Mouse (Mus musculus) frontal cortex, adult 2 months (tissue): ENCODE data around the gene Pdc. TPM values are rescaled to one million over a fixed set of nuclear protein-coding genes. Genes with fewer than 3 reads are reported as not detected.
"Not testable (repeated sequence)": the region's sequence is repeated elsewhere in the genome, so short reads cannot be mapped to it uniquely, and the experiment has no call there.

Experiments used
- DNase-seq, 2 experiments: peaks; one replicate each; pipeline ENCODE4 v3.0.0; 2022; ENCODE audit warnings: low spot score in 1 of 2; ENCODE audit errors: extremely low spot score in 1 of 2
- polyA plus RNA-seq: library from polyadenylated mRNA; depleted of rRNA; stranded (reverse); fragments of >200 nt; gene quantifications from 2 replicates; pipeline ENCODE4 v1.2.3, GENCODE M21; 2012; rRNA removed

Pdc gene
- 0.10 TPM in 1 of 2 replicates, not detected in the other for polyA plus RNA-seq

GRCm38 (mm10) chr1:150319205-150319604 is at the start of gene Pdc:
TSS of gene Pdc (plus strand) at chr1:150319417.
- DNase-seq: no peak

DNA sequence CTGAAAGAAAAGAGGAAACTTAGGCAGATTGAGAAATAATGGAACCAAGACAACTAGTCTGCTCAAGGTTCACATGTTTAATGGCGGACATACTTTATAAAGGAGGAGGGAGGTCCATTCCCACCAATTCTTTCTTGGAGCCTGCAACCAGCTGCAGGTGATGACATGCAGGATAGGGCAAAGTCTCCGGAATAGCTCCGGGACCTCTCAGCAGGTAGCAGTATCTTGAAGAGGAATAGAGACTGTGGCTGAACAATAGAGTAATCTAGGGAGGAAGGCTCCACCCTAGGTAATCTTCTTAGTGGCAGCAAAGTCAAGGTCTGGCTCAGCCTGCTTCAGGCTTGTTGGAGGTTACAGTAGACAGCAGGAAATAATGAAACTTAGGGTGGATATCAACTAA is 25.2 kb upstream of the Pdc start:
- not testable (repeated sequence) for DNase-seq

GRCm38 (mm10) chr1:150307599-150307998 is 11.6 kb upstream of the Pdc start:
- DNase-seq: peak in 1 of 2 experiments; percentile 58

DNA sequence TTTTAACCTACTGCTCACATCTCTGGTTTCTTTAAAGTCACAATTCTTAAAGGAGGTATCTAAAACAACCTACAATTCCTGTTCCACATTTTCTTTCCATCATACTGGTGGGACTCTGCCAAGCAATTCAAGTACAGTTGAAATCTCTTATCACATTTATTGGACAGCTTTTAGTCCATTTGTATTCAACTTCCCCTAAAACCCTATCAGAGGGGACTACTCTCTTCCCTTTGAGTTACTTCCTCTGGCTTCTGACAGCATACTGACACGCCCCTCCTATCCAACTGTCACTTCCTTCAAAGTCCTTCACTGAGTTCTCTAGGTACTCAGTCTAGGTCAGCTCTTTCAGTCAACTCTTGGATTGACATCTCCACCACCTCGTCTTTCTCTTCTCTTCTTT is 15.9 kb downstream of the Pdc start:
- DNase-seq: no peak

- no peak for DNase-seq
Measured at GRCm38 (mm10) chr1:150360864-150361263, 41.6 kb downstream of the Pdc start.

DNA sequence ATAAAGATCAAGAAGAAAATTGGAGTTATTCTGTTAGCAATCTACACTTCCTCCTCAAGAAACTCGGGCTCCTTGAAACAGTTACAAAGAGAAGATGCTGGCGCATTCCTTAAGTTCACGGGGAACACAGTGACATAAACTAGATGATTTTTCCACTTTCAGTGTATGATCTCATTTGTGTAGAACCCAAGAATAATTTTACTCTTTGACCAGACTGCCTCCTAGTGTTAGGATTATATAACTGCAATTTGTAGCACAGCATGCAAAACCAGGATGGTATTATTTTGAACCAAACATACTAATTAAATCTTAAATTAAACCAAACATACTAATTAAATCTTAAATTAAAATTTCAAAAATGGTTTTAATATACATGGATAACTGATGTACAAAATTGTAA is 53.7 kb downstream of the Pdc start:
- DNase-seq: no peak

DNA sequence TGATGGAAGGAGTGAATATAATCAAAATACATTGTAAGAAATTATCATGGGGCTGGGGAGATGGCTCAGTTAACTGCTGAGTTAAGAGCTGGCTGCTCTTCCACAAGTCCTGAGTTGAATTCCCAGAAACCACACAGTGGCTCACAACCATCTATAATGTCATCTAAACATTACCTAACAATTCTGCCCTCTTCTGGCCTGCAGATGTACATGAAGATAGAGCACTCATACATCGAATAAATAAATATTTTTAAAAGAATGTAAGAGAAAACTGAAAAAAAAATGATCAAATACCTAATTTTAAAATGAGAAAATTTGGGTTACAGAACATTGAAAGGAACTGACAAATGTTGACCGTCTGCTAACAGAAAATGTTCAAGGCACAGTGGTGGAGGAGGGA is 55.0 kb downstream of the Pdc start:
- DNase-seq: no peak

Other genes with a start within 250 kb of the Pdc start
- 4.5 and 4.8 TPM in 2 replicates for gene Ptgs2, start 219.4 kb upstream of the Pdc start, polyA plus RNA-seq
- 84.6 and 96.9 TPM in 2 replicates for gene Tpr, start 73.4 kb downstream of the Pdc start, polyA plus RNA-seq
- gene Odr4, start 73.7 kb downstream of the Pdc start, polyA plus RNA-seq: 45.4 and 45.9 TPM in 2 replicates
- gene Prg4, start 146.7 kb downstream of the Pdc start, polyA plus RNA-seq: 2.8 and 3.5 TPM in 2 replicates